Mouse (Mus musculus): Measurements from ENCODE around the gene D430041D05Rik. TPM values are rescaled to one million over a fixed set of nuclear protein-coding genes. Genes with fewer than 3 reads are reported as not detected.

The D430041D05Rik gene
- polyA plus RNA-seq (2021): not detected

DNA sequence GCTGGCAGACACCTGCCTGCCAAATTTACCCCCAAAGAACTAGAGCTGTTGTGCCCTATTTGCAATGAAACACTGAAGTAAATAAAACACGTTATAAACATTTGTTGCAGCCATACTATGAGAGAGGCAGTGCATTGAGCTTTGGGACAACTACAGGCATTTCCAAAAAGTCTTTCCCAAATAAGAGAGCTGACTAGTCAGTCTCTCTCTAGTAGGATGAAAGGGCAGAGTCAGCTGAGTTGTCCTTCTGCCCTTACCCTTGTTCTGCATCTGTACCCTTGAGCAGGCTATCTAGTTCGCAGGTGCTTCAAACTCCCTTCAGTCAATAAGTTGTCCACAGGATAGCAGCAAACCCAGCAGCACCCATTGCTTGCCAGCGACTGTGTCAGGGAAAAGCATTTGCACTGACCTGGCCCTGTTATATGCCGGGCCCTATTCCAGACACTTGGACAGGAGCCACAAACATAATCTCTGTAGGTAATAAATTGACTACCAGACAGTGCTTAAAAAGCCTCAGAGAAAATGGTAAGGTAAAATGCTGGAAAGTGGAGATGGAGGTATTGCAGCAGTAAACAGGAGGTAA lies at the start of gene D430041D05Rik:
TSS of gene D430041D05Rik (minus strand) at position 51 of the 583 bp plus-strand sequence.
- in situ Hi-C loops (cut with MboI; ENCODE audit: low pct_unique_long_range_greater_than_20kb): loop anchor here (10.0 kb wide), 1 partner anchor 276 kb away; no protein-coding TSS in a partner anchor
- ATAC-seq: no peak
- H3K27me3 ChIP-seq: peaks cover 22% of the 10 kb centered on the region
- POLR2A ChIA-PET: no interaction called here
- CTCF ChIA-PET: no interaction called here
- no peak for TF ChIP-seq CTCF (IDR thresholded peaks at IDR 0.05)
- DNase-seq (ENCODE audit: low read depth, low spot score): no peak

DNA sequence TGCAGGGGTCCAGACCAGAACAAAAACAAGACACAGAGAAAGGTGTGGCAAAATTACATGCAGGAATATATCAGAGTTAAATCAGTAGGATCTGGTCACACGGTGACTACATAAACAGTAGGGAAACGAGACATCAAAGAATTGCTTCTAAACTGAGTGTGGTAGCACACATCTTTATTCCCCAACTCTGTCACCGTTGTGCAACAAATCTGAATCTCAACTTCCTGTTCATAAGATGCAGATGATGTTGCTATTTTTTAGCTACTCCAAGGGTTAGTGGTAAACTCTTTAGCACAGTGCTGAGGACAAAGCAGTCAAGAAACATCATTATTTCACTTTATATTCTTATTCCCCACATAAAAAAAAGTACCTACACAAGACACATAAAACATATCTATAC lies 49.2 kb upstream of the D430041D05Rik start:
- POLR2A ChIA-PET: no interaction called here

DNA sequence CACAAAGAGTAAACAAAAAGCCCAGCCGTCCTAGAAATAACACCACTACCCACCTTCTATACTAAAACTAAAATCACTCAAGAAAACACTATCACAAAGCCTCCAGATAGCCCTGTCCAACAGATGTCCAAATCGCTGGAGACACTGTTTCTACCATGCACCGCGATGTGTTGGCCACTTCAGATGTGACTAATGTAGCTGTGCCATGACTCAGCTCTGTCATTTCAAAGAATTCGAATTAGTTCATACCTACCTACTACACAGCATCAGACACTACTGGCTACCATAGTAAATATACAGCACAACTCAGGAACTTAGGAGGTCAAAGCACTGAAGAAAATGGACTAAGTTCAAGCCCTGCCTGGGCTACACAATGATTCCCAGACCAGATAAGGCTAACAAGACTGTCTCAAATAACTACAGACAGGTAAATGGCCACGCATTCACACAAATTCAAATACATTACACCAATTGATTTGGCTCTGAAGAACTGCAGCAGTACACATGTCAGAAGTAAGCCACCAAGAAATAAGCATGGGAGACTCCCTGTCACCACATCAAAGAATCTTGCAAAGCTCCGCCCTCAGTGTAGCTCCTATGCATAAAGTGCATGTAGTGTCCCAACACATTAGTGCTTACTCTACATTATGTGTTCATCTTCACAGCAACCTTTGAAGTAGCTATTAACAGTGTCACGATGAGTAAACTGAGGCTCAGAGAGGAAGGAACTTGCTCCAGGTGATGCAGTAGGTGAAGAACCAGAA lies 47.9 kb upstream of the D430041D05Rik start:
- POLR2A ChIA-PET: interaction anchor here (0.7 kb wide), 1 partner anchor 144 kb away, joined by 3 read pairs; no protein-coding TSS in a partner anchor
- peak; percentile 76 for ATAC-seq
- H3K27me3 ChIP-seq: no peaks in the 10 kb centered on the region
- no peak for DNase-seq (ENCODE audit: low read depth, low spot score)
- CTCF ChIA-PET: interaction anchor here (1.3 to 1.6 kb wide), 3 partner anchors 9 to 20 kb away, joined by 3 to 7 read pairs (median 4); no protein-coding TSS in a partner anchor
- in situ Hi-C loops (cut with MboI; ENCODE audit: low pct_unique_long_range_greater_than_20kb): no loop called here
- TF ChIP-seq CTCF (IDR thresholded peaks at IDR 0.05): no peak

More for the DNA sequence above, 49.2 kb upstream of the D430041D05Rik start:
- TF ChIP-seq CTCF (IDR thresholded peaks at IDR 0.05): no peak
- ATAC-seq (no peak), DNase-seq (ENCODE audit: low read depth, low spot score) (no peak)
- no peaks in the 10 kb centered on the region for H3K27me3 ChIP-seq
- CTCF ChIA-PET: interaction anchor here (1.1 to 1.6 kb wide), 2 partner anchors 10 to 15 kb away, joined by 3 to 7 read pairs; no protein-coding TSS in a partner anchor
- in situ Hi-C loops (cut with MboI; ENCODE audit: low pct_unique_long_range_greater_than_20kb): no loop called here

DNA sequence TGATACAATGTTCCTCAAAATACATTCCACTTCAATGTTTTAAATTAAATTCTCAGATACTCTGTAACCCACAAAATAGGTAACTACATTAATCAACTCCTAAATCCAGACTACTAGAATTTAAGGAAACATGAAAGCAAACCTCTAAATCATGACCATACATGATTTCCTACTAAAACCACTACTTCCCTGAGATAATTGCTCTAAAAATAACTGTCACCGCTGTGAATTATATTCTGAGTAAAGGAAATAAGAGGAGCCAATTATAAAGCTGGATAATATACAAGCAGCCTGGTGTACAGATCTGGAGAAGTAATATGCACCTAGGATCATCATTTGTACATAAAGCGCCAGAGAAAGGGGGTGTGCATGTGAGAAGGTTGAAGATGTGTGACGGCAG lies 46.3 kb upstream of the D430041D05Rik start:
- DNase-seq (ENCODE audit: low read depth, low spot score) (no peak), ATAC-seq (no peak)
- ChIA-PET CTCF (no interaction called here), POLR2A (no interaction called here)
- H3K27me3 ChIP-seq: no peaks in the 10 kb centered on the region
- in situ Hi-C loops (cut with MboI; ENCODE audit: low pct_unique_long_range_greater_than_20kb): no loop called here
- no peak for TF ChIP-seq CTCF (IDR thresholded peaks at IDR 0.05)

DNA sequence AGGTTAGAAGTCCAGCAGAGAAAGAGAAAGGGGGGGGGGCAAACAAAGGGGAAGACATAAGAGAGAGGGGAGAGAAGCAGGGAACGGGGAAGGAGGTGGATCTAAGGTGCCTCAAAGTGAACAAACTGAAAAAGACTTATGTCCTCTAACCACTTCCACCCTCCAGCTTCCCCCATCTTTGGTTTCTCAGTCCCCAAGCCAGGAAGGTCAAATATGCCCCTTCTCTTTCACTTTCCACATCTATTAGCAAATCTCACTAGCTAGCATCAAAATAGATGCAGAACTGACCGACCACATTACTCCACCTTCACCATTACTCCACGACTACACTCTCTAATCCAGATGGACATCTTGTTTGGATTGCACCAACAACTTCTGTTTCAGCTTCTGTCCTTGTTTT lies 39.9 kb upstream of the D430041D05Rik start:
- no peak for TF ChIP-seq CTCF (IDR thresholded peaks at IDR 0.05)
- CTCF ChIA-PET: interaction anchor here (1.0 to 1.8 kb wide), 3 partner anchors 9 to 235 kb away, joined by 3 to 7 read pairs (median 4); no protein-coding TSS in a partner anchor
- no peaks in the 10 kb centered on the region for H3K27me3 ChIP-seq
- POLR2A ChIA-PET: interaction anchor here (0.6 kb wide), 1 partner anchor 33 kb away, joined by 4 read pairs; no protein-coding TSS in a partner anchor
- no peak for DNase-seq (ENCODE audit: low read depth, low spot score)
- in situ Hi-C loops (cut with MboI; ENCODE audit: low pct_unique_long_range_greater_than_20kb): loop anchor here (5.0 kb wide), 1 partner anchor 42 kb away; the partner anchor contains the start of gene Hipk3
- ATAC-seq: no peak

DNA sequence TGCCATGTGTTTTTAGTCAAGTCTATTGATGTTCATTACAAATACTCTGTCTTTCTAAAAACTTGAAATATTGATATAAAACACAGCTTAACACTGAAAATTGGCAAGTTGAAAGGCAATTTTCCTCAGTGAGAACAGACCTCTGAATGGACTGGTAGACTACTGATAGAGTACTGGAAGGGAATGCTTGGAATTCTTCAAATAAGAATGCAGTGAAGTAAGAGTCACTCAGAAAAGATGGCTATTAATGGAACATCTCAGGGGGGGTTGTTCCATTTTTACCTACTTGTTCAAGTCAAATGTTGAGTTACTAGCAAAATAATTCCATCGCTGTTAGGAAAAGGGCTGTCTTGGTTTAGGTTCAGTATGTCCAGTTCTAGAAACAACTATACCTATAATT lies 38.4 kb upstream of the D430041D05Rik start:
- in situ Hi-C loops (cut with MboI; ENCODE audit: low pct_unique_long_range_greater_than_20kb): loop anchor here (5.0 kb wide), 1 partner anchor 138 kb away; no protein-coding TSS in a partner anchor
- ChIA-PET POLR2A (no interaction called here), CTCF (interaction anchor here (1.2 to 1.8 kb wide), 3 partner anchors 10 to 136 kb away, joined by 3 to 7 read pairs (median 3); no protein-coding TSS in a partner anchor)
- no peak for TF ChIP-seq CTCF (IDR thresholded peaks at IDR 0.05)
- DNase-seq (ENCODE audit: low read depth, low spot score): no peak
- peak; percentile 79 for ATAC-seq
- no peaks in the 10 kb centered on the region for H3K27me3 ChIP-seq

DNA sequence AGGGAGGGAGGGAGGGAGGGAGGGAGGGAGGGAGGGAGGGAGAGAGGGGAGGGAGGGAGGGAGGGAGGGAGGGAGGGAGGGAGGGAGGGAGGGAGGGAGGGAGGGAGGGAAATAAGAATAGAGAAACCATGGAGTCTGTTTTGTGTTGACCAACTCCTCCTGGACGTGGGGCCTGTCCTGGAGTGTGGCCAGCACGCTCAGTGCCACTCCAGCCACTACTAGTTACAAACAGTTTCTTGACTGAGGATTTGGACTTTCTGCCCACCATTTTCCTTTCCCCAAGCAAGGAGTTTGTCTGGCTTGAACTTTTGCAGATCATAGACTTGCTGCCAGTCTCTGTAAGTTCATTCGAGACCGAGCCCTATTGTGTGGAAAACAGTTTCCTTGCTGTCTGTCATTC lies 37.4 kb upstream of the D430041D05Rik start:
- no peak for DNase-seq (ENCODE audit: low read depth, low spot score)
- ATAC-seq: no peak
- POLR2A ChIA-PET: no interaction called here

DNA sequence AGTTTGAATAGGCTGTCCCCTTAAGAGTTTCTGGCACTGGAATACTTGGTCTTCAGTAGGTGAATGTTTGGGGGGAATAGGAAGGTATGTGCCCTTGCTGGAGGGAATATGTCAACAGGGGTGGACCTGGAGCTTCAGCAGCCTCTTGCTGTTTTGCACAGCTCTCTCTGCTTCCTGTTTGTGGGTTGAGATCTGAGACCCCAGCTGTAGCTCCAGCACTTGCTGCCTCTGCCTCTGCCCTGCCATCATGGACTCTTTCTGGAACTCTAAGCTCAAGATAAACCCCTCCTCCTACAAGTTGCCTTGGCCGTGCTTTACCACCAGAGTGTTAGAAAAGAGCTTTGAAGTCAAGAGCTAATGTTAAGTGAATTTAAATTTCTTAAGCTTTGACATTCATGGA lies 35.2 kb upstream of the D430041D05Rik start:
- DNase-seq (ENCODE audit: low read depth, low spot score): no peak
- TF ChIP-seq CTCF (IDR thresholded peaks at IDR 0.05): no peak
- in situ Hi-C loops (cut with MboI; ENCODE audit: low pct_unique_long_range_greater_than_20kb): loop anchor here (5.0 kb wide), 1 partner anchor 141 kb away; no protein-coding TSS in a partner anchor

More for the DNA sequence above, 37.4 kb upstream of the D430041D05Rik start:
- no peak for TF ChIP-seq CTCF (IDR thresholded peaks at IDR 0.05)
- CTCF ChIA-PET: interaction anchor here (1.2 kb wide), 1 partner anchor 137 kb away, joined by 3 read pairs; no protein-coding TSS in a partner anchor
- in situ Hi-C loops (cut with MboI; ENCODE audit: low pct_unique_long_range_greater_than_20kb): loop anchor here (5.0 kb wide), 1 partner anchor 139 kb away; no protein-coding TSS in a partner anchor
- H3K27me3 ChIP-seq: no peaks in the 10 kb centered on the region

DNA sequence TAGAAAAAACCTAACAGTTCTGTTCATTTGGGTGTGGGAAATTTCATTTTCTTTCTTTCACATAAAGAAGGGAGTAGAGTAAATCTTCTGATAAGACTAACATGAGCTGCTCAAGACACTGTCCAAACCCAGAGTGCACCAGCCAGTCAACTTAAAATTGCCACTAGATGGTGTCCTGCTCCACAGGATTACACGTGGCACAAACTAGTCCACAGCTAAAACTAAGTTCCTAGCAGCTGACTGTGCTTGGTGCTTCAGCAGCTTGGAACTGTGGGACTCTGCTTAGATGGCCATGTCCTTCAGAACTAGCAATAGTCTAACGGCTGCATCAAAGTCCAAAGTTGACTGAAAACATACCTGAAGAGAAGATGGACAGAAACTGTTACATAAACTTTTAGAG lies 34.0 kb upstream of the D430041D05Rik start:
- no peaks in the 10 kb centered on the region for H3K27me3 ChIP-seq
- DNase-seq (ENCODE audit: low read depth, low spot score): no peak
- in situ Hi-C loops (cut with MboI; ENCODE audit: low pct_unique_long_range_greater_than_20kb): loop anchor here (5.0 kb wide), 1 partner anchor 143 kb away; no protein-coding TSS in a partner anchor
- CTCF ChIA-PET: interaction anchor here (0.6 to 3.0 kb wide), 16 partner anchors 8 to 186 kb away, joined by 3 to 11 read pairs (median 4); no protein-coding TSS in a partner anchor
- peak; percentile 76 for TF ChIP-seq CTCF (IDR thresholded peaks at IDR 0.05)
- ATAC-seq: peak; percentile 71
- POLR2A ChIA-PET: interaction anchor here (1.0 kb wide), 1 partner anchor 46 kb away, joined by 8 read pairs; no protein-coding TSS in a partner anchor

More for the DNA sequence above, 35.2 kb upstream of the D430041D05Rik start:
- ChIA-PET POLR2A (no interaction called here), CTCF (interaction anchor here (1.2 to 3.0 kb wide), 3 partner anchors 15 to 45 kb away, joined by 3 to 11 read pairs (median 4); no protein-coding TSS in a partner anchor)
- no peak for ATAC-seq
- no peaks in the 10 kb centered on the region for H3K27me3 ChIP-seq

DNA sequence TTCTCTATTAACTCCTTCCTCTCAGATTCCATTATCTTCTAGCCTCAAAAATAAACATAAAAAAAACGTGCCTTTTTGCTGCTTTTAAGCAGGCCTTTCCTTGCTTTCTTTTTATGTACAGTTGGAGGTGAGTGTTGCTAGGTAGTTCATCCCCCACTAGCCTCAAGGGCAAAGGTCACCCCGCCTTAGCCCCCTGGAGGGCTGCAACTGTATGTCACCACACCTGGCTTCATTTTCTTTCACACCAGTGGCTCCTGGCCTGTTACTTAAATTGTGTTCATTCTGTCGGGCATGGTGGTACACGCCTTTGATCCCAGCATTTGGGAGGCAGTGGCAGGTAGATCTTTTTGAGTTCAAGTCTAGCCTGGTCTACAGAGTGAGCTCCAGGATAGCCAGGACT lies 31.5 kb upstream of the D430041D05Rik start:
- DNase-seq (ENCODE audit: low read depth, low spot score): no peak
- POLR2A ChIA-PET: no interaction called here
- no peak for ATAC-seq
- no peaks in the 10 kb centered on the region for H3K27me3 ChIP-seq
- CTCF ChIA-PET: interaction anchor here (1.0 kb wide), 1 partner anchor 55 kb away, joined by 4 read pairs; no protein-coding TSS in a partner anchor
- in situ Hi-C loops (cut with MboI; ENCODE audit: low pct_unique_long_range_greater_than_20kb): no loop called here
- no peak for TF ChIP-seq CTCF (IDR thresholded peaks at IDR 0.05)
